Mouse (Mus musculus): ENCODE results near the gene Snrnp48.

DNA sequence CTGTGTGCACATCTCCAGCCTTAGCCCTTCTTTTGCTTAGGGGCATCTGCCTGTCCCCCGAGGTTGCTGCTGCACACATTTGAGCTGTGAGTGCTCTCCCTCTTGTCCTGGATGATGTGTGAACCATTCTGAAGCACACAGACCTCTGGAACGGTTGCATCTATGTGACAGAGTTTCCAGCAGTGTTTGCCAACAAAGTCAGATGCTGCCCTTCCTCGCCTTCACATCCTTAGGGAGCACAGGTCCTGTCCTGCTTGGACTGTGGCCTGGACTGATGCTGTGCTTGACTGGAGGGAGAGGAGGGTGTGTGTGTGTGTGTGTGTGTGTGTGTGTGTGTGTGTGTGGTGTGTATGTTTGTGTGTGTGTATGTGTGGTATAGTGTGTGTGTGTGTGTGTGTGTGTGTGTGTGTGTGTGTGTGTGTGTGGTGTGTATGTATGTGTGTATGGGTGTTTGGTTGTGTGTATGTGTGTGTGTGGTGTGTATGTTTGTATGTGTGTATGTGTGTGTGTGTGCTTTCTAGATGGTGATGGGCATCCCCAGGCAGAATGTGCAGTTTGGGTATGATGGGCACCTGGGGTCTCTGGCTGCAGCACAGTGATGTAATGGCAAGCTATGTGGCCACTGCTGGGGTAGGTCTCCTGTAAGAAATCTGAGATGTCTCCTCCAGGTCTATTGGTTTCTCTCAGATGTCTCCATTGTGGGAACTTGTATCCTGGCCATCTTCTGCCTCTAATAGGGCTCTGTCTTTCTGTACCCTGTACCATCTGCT, 28.3 kb downstream of the Snrnp48 start:
- TF ChIP-seq CTCF (IDR thresholded peaks at IDR 0.05; ENCODE audit: low read depth): no peak
- TF ChIP-seq EP300 (IDR thresholded peaks at IDR 0.05; ENCODE audit: low read depth): no peak

All from liver, embryonic 14.5 days (tissue).